Mouse (Mus musculus) left cerebral cortex, postnatal 4 days (tissue): ENCODE data around the gene Lbhd1. TPM values are rescaled to one million over a fixed set of nuclear protein-coding genes. Genes with fewer than 3 reads are reported as not detected.
"Not testable (repeated sequence)": the region's sequence is repeated elsewhere in the genome, so short reads cannot be mapped to it uniquely, and the experiment has no call there.

ENCODE experiments used
- DNase-seq: peaks from one replicate; pipeline ENCODE4 v3.0.0-alpha.2; 2022
- intact Hi-C: fragments of 180-260 bp; cut with DNase I; formaldehyde crosslinking; loops from one replicate; pipeline ENCODE4 v1.15.1; 2025
- total RNA-seq, 2 experiments: library from RNA; stranded (reverse); gene quantifications; 2 replicates each; pipeline ENCODE4 v1.2.3; 2021

The Lbhd1 gene
- total RNA-seq, 2 experiments from 2014 or later, result 4.6 to 8.6 TPM

DNA sequence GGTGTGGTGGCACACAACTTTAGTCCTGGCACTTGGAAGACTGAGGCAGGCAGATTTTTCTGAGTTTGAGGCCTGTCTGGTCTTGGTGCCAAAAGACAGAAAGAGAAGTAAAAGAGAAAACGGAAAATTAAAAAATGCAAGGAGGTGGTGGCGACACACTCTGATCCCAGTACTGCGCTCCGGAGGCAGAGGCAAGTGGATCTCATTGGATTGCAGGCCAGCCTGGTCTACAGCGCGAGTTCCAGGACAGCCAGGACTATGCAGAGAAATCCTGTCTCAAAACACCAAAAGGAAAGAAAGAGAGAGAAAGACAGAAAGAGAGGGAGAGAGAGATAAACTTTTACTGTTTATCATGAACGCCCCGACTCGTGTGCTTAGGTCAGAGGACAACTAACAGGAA, 12.7 kb upstream of the Lbhd1 start:
- intact Hi-C loops, result no loop called here
- no peak for DNase-seq

DNA sequence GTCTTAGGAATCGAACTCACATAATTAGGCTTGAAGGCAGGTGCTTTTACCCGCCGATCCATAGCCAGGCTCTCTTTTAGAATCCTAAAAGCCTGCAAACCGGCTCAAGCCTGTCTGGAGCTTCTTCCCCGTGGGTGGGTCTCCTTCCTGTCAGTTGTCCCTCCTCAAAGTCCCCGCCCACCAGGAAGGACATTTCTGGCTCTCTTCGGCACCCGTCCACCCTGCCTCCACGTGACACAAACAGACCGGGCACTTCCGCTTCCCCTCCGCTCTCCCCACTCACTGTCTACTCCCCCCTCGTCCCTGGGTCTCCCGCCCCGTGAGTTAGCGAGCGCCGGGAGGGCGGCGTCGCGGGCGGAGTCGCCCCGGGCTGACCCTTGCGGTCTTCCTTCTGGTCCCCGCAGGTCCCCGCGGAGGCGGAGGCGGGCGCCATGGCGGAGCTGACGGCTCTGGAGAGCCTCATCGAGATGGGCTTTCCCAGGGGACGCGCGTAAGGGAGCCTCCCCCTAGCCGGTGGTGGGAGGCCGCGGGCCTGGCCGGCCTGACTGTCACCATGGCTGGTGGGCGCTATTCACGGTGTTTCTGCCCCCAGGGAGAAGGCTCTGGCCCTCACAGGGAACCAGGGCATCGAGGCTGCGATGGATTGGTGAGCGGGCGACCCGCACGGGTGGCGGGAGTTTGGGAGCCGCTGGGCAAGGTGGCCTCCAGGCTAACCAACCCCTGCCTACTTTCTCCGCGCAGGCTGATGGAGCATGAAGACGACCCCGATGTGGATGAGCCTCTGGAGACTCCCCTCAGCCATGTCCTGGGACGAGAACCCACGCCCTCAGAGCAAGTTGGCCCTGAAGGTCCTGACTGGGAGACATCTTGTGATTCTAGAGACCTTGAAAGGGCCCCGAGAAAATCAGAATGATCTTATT, 12.0 kb upstream of the Lbhd1 start, which contains the start of gene Ubxn1:
Gene Ubxn1, plus strand, starts transcription at position 230 of the 920 bp plus-strand sequence.
- intact Hi-C loops, result no loop called here
- DNase-seq, result peak; percentile 98

DNA sequence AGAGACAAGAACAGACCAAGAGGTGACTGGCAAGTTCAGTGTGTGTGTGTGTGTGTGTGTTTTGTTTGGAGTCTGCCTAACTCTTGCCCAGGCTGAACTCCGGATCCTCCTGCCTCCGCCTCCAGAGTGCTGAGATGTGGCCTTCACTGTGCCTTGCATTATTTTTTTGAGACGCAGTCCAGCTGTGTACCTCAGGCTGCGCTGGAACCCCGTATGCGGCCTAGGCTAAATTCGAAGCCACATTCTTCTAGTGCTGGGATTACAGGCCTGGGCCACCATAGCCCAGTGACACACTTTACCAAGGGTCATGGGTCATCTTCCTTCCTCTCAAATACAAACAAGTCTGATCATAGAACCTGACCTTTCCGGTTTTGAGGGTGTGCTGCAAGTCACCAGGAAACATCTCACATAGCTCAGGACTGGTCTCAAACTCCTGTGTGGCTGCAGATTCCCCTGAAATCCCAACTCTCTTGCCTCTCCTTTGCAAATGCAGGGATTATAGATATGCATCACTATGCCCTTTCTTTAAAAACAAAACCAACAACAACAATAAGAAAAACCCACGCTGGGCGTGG, 11.2 kb upstream of the Lbhd1 start:
- no peak for DNase-seq
- intact Hi-C loops, result no loop called here

DNA sequence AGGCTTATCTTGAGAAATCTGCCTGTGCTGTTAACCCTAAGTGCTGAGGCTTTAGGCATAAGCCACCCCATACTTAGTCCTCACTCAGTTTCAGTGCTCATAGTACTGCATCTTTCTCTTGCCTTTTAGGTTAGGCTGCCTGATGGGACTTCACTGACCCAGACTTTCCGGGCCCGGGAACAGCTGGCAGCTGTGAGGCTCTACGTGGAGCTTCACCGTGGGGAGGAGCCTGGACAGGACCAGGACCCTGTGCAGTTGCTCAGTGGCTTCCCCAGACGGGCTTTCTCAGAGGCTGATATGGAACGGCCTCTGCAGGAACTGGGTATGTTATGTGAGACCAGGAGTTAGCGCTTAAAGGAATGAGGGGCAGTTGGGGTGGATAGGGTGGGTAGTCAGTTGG, 8.5 kb upstream of the Lbhd1 start:
- intact Hi-C loops, result no loop called here
- DNase-seq, result no peak

DNA sequence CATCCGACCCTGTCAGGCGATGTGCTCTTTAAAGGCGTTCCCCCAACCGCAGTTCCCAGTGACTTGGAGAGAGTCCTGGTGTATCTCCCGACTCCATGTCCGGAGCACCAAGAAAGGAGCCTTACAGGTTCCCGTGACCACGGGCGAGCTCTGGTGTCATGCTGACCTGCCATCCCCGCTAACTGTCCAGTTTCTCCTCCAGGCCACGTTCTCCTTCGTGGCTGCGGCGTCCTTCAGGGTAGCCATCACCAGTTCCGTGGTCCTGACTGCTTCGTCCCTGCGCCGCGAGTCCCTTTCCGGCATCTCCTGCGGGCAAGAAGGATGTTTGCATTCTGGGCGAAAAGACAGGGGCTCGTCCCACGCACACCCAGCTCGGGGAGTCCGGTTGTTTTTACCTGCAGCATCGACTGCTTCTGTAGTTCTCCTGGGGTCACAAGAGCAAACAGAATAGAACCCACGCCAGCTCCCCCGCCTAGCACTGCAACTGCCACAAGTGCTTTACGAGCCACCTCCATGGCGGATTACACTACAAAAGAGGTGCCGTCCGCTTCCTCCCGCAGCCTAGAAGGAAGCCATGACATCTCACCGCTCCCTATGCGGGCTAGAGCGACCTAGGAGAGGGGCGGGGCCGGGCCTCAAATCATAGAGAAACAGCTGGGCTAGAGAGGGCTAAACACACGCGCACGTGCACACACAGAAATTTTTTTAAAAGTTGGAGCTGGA, 3.1 kb upstream of the Lbhd1 start, which contains the start of gene Uqcc3:
Gene Uqcc3, minus strand, starts transcription at position 613 of the 723 bp plus-strand sequence.
- intact Hi-C loops, result no loop called here
- DNase-seq, result peak; percentile 89

DNA sequence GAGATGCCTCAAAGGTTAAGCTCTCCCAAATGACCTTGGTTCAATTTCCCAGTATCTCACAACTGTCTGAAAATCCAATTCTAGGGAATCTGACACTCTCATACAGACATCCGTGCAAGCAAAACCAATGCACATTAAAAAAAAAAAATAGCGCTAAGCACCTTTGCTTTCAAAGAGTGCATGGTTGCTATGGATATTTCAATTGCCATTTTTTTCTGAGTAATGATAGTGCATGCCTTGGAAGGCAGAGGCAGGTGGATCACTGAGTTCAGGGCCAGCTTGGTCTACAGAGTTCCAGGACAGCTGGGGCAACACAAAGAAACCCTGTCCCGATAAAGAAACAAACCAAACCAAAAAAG, 2.5 kb upstream of the Lbhd1 start:
- no peak for DNase-seq
- intact Hi-C loops, result no loop called here

DNA sequence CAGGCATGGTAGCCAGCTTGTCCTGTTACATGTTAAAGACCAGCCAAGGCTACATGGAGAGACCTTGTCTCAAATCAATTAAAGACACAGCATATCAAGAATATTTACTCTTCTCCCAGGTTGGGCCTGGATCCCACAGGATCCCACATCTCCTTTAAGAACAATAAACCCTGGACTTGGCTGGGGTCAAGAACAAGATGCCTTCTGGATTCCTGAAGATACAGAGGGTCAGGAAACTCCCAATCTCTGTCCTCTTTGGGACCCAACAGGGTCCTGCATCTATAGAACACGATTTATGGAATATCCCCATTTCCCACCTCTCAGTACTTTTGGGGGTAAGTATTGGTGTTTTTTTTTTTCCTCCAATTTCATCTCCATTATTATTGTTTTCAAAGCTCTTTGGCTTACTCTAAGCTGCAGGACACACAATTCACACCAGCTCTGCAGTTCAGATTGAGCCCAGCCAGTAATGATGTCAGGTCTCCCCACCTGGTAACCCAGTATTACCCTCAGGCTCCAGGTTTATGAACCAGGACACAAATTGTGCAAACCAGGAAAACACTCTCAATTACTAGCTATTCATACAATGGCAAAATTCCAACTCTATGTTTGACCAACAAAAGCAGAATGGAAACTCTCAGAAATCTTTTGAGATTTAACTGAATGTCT, 3.5 kb downstream of the Lbhd1 start:
- intact Hi-C loops, result no loop called here
- DNase-seq, result no peak

DNA sequence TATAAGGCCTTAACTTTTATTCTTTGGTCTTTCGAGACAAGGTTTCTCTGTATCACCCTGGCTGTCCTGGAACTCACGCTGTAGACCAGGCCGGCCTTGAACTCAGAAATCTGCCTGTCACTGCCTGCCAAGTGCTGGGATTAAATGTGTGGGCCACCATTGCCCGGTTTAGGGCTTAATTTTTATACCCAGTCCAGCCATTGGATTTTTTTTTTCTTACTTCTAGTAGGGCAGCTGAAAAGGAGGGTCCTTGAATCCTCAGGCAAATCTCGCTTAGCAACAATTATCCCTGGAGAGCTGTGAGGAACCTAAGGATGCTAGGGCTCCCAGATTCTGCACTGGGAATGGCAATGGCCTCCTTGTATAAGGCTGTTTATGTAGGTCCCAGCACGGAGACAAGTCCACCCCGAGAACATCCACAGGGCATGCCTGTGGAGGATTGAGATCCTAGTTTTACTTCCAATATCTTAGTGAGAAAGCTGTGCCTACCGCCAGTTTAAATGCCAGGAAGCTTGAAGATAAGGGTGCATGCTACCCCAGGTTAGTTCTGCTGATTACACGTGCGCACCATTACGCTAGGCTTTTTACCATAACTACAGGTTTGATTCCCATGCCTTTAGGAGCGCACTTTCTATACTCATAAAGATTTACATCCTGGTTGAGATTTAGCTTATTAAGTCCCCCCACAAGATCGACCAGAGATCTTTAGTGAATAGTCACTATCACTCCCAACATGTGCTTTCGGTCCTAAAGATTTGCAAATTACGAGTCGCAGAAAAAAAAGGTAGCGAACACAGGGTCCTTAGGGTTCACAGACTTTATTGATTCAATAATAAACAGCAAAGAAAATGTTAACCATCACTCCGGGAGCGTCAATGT, 4.3 kb downstream of the Lbhd1 start:
- intact Hi-C loops, result no loop called here
- DNase-seq, result no peak

DNA sequence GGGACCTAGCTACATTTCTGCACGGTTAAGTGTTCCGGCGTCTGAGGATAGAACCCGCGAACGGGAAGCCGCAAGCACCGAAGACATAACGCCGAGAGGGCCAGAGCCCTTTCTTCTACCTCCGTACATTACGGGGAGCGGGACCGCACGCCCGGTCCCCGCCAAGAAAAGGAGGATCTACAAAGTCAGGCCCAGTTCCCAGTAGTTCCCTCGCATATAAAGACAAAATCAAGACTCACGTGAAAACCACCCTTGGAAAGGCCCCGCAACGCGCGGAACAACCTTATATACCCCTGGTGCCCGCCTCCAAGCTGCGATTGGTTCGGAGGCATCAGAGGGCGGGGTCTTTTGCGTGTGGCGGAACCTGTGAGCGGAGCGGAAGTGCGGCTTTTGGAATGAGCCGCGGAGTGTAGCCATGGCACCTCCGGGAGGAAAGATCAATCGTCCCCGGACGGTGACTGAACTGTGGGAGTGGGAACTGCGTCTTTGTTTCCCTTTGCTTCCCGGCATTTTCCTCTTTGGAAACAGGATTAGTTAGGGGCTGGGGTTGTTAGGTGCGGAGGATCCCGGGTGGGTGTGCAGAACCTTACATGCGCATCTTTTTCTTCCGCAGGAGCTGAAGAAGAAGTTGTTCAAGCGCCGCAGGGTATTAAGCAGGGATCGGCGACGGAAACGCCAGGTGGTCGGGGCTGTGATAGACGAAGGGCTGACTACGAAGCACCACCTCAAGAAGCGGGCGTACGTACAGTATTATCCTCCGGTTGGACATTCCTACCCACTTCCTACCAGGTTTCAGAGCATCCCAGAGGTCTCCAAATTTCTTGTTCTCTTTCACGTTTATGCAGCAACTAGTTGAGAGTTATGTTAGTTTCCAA, 5.2 kb downstream of the Lbhd1 start, which contains the start of the genes 1810009A15Rik and Gm49416:
Gene 1810009A15Rik, plus strand, starts transcription at position 343 of the 875 bp plus-strand sequence.
Gene Gm49416, plus strand, starts transcription at position 416 of the 875 bp plus-strand sequence.
- DNase-seq, result peak; percentile 97
- intact Hi-C loops, result no loop called here

DNA sequence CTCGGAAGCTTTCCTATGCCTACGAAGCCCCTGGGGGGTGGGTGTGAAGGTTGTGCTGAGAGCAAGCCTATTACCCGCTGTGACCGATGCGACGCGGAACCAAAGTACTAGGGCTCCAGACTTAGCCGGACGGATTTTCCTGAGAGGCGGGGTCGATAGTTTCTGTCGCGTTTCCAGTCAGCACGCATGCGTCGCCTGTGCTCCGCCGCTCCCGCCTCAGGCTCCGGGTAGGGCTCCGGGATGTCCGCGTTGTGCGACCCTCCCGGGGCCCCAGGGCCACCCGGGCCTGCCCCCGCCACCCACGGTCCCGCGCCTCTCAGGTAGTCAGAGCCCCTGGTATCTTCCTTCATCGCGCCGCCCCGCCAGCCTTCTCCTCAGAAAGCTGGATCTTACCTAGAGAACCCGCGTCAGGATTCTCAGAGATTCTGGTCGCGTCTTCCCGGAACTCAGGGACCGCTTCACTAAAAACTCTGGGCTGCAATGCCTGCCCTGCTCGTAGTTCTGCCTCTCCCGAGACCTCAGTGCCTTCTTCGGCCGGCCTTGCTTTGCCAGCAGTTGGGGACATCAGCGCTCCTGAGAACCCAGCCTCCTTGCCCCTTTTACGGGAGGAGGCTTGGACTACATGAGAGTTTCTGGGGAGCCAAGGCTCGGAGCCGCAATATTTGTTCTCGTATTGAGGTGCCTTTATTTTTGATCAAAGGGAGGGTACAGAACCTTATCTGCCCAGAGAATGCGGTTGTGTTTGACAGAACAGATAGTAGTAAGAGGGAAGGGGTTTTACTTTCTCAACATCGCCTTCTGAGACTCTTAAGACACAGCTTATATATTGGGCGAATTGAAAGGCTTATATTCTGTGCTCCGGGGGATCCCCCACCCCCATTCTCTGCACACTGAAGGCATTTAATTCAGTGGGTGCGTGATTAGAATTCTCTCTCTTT, 9.6 kb downstream of the Lbhd1 start, which contains the start of gene Ints5:
Gene Ints5, plus strand, starts transcription at position 177 of the 938 bp plus-strand sequence.
- DNase-seq, result peak; percentile 81
- intact Hi-C loops, result no loop called here

DNA sequence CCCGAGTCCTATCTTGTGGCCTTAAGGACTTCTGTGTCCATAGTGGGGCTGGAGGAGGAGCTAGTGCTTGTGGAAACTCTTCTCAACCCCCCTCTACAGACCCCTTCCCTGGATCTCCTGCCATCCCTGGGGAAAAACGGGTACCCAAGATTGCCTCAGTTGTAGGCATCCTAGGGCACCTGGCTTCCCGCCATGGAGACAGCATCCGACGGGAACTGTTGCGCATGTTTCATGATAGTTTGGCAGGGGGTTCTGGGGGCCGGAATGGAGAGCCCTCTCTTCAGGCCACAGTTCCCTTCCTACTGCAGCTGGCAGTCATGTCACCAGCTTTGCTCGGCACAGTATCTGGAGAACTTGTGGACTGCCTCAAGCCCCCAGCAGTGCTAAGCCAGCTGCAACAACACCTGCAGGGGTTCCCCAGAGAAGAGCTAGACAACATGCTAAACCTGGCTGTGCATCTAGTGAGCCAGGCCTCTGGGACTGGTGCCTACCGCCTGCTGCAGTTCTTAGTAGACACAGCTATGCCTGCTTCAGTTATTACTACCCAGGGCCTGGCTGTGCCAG, 11.9 kb downstream of the Lbhd1 start:
- no peak for DNase-seq
- intact Hi-C loops, result no loop called here

DNA sequence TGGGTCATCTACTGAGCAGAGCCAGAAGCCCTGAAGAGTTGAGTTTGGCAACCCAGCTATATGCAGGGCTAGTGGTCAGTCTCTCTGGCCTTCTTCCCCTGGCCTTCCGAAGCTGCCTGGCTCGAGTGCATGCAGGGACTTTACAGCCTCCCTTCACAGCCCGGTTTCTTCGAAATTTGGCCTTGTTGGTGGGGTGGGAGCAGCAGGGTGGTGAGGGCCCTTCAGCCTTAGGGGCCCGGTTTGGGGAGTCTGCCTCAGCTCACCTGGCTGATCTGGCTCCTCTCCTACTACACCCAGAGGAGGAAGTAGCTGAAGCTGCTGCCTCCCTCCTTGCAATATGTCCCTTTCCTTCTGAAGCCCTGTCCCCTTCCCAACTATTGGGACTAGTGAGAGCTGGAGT, 12.7 kb downstream of the Lbhd1 start:
- DNase-seq, intact Hi-C loops: not testable (repeated sequence)

DNA sequence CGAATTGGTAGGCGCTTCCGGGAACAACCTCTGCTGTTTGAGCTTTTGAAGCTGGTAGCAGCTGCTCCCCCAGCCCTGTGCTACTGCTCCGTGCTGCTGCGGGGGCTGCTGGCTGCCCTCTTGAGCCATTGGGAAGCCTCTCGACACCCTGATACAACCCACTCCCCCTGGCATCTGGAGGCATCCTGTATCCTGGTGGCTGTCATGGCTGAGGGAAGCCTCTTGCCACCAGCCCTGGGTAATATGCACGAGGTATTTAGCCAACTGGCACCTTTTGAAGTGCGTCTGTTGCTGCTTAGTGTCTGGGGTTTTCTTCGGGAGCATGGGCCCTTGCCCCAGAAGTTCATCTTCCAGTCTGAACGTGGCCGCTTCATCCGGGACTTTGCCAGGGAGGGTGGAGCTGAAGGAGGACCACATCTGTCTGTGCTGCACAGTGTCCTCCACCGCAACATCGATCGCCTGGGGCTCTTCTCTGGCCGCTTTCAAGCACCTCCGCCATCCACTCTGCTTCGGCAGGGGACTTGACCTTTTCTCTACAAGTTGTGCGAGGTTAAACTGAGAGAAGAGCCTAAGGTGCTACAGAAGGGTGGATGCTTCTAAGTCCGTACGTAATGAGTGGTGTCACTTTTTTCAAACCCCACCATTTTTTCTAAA, 13.8 kb downstream of the Lbhd1 start:
- intact Hi-C loops, result not testable (repeated sequence)
- peak; percentile 60 for DNase-seq

DNA sequence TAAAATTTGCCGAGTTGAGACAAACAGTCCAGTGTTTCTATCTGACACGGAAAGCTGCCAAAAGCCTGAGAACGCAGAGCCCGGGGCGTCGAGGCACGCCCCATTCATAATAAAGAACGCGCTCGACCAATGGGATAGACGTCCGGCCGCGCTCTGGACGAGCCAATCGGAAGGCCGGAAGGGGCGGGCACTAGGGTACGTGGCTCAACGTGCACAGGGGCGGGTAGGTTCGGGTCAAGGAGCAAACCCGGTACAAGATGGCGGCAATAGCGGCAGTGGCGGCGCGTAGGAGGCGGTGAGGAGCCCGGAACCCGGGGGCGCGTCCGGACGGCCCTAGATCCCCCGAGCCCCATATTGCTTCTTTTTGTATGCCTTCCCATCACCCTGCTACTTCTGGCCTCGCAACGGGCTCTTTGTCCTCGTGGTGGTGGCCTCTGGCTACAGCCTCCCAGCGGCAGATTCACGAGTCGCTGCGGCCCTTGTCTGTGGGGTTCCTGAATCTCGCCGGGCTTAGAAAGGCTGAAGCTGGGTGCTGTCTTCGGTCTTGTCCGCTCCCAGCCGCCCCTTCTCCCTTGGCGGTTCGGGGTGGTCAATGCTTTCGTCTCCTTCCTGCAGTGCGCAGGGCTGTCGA, 14.4 kb downstream of the Lbhd1 start, which contains the start of gene Ganab:
Gene Ganab, plus strand, starts transcription at position 207 of the 631 bp plus-strand sequence.
- peak; percentile 97 for DNase-seq
- intact Hi-C loops, result no loop called here

DNA sequence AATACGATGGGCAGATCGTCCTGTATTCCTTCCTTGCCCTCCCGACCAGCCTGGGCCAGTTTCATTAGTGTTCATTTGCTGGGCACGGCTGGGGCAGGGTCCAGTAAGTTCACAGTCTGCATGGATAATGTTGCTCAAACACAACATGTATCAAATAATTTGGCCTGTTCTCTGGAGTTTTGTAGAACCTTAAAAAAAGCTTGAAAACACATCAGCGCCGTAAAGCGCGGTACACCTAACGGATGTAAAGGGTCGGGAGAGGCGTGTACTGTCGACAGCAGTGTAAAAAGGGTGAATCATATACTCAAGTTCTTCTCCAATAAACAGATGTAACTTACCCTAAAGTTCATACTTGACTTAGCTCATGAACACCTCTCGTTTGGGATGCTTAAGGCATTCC, 15.0 kb downstream of the Lbhd1 start:
- DNase-seq, result no peak
- intact Hi-C loops, result no loop called here

DNA sequence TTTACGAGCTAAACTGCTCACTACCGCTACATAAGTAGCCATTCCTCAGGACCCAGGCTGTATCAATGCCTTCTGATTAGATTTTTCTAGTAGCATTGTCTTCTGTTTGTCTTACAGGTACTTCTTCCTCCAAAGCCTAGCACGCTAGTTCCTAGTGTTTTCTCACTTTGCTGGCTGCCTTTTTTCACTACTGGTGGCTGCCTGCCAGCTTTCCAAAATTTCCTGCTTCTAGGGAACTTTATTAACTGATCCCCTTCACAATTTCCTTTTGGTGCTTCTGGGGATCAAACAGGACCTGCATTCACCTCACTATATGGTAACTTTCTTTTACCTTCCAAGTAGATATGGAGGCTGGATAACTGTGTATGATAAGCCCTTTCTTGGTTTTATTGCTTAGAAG, 15.5 kb downstream of the Lbhd1 start:
- DNase-seq, result no peak
- intact Hi-C loops, result no loop called here
